Mouse (Mus musculus) embryonic fibroblast, embryonic 13.5 days (primary cell): ENCODE results near the gene Gm26602. TPM values are rescaled to one million over a fixed set of nuclear protein-coding genes. Genes with fewer than 3 reads are reported as not detected.
A peak's percentile ranks its signal among the peaks of the same experiment; 100 is the strongest.

ENCODE experiments used
- H3K27ac ChIP-seq: 2 replicates; pipeline ENCODE4 v1.5.1; 2012; ENCODE audit warnings: low read length, control low read depth, inconsistent platforms; ENCODE audit not compliant: insufficient read depth
- H3K4me1 ChIP-seq: 2 replicates; pipeline ENCODE4 v1.6.1; 2011; ENCODE audit warnings: low read length; ENCODE audit not compliant: control insufficient read depth, insufficient read depth
- H3K4me3 ChIP-seq: 2 replicates; pipeline ENCODE4 v1.5.1; 2011; ENCODE audit warnings: mild to moderate bottlenecking, control low read depth, low read length; ENCODE audit not compliant: insufficient read depth
- CTCF ChIP-seq: IDR thresholded peaks from 2 replicates; pipeline ENCODE4 v1.5.1; 2011; ENCODE audit warnings: mild to moderate bottlenecking, control low read depth, low read length, moderate library complexity, borderline replicate concordance; ENCODE audit not compliant: insufficient read depth
- POLR2A ChIP-seq: IDR thresholded peaks from 2 replicates; pipeline ENCODE4 v1.6.1; 2011; ENCODE audit warnings: low read depth, mild to moderate bottlenecking, control low read depth, low read length, moderate library complexity
- polyA plus RNA-seq: library from polyadenylated mRNA; stranded (reverse); fragments of >200 nt; gene quantifications from 2 replicates; pipeline ENCODE4 v1.2.4, GENCODE M21; 2011; ENCODE audit warnings: low read depth; ENCODE audit not compliant: missing spikeins, insufficient read length

Gm26602 gene
- polyA plus RNA-seq, 1 experiment = not detected

- Histone ChIP-seq H3K4me3 (no peak overlapping the region), H3K27ac (no peak overlapping the region), H3K4me1 (peaks cover 8% of the 10 kb centered on the region; the same call in 1 of the 2 replicates)
- TF ChIP-seq POLR2A (no peak), CTCF (no peak)
Measured at GRCm38 (mm10) chr10:79940749-79941148, 30.1 kb downstream of the Gm26602 start.

GRCm38 (mm10) chr10:79942988-79943387, 32.3 kb downstream of the Gm26602 start:
- Histone ChIP-seq H3K4me3 (no peak overlapping the region), H3K4me1 (peaks cover 5% of the 10 kb centered on the region; the same call in 1 of the 2 replicates), H3K27ac (no peak overlapping the region)
- no peak for TF ChIP-seq CTCF
- no peak for TF ChIP-seq POLR2A

- no peak for TF ChIP-seq POLR2A
- TF ChIP-seq CTCF = no peak
- Histone ChIP-seq H3K4me1 (peaks cover 5% of the 10 kb centered on the region; the same call in 1 of the 2 replicates), H3K27ac (no peak overlapping the region), H3K4me3 (no peak overlapping the region)
Measured at GRCm38 (mm10) chr10:79943471-79943901, 32.8 kb downstream of the Gm26602 start.

- no peak overlapping the region for H3K4me3 ChIP-seq
- no peak overlapping the region for H3K27ac ChIP-seq
- peaks cover 5% of the 10 kb centered on the region; the same call in 1 of the 2 replicates for H3K4me1 ChIP-seq
Measured at GRCm38 (mm10) chr10:79945507-79946234, 35.0 kb downstream of the Gm26602 start.

GRCm38 (mm10) chr10:79946752-79947322, 36.2 kb downstream of the Gm26602 start:
- no peak overlapping the region for H3K4me3 ChIP-seq
- no peak for TF ChIP-seq CTCF
- no peak for TF ChIP-seq POLR2A
- peaks cover 5% of the 10 kb centered on the region; the same call in 1 of the 2 replicates for H3K4me1 ChIP-seq
- H3K27ac ChIP-seq = no peak overlapping the region

More at GRCm38 (mm10) chr10:79945507-79946234, 35.0 kb downstream of the Gm26602 start:
- TF ChIP-seq CTCF (no peak), POLR2A (no peak)

GRCm38 (mm10) chr10:79947502-79947901, 36.8 kb downstream of the Gm26602 start:
- TF ChIP-seq CTCF (no peak), POLR2A (no peak)
- Histone ChIP-seq H3K4me1 (peaks cover 5% of the 10 kb centered on the region; the same call in 1 of the 2 replicates), H3K4me3 (no peak overlapping the region), H3K27ac (no peak overlapping the region)

GRCm38 (mm10) chr10:79949873-79950272, 39.2 kb downstream of the Gm26602 start:
- no peak overlapping the region for H3K4me3 ChIP-seq
- no peaks in the 10 kb centered on the region; the same call in 1 of the 2 replicates for H3K4me1 ChIP-seq
- TF ChIP-seq POLR2A (no peak), CTCF (no peak)
- H3K27ac ChIP-seq = no peak overlapping the region

GRCm38 (mm10) chr10:79950661-79951060, 40.0 kb downstream of the Gm26602 start:
- no peak overlapping the region for H3K4me3 ChIP-seq

GRCm38 (mm10) chr10:79953946-79954345, 43.3 kb downstream of the Gm26602 start:
- peak; percentile 51; the same call in 1 of the 2 replicates for TF ChIP-seq CTCF
- TF ChIP-seq POLR2A = no peak
- Histone ChIP-seq H3K27ac (no peak overlapping the region), H3K4me1 (no peaks in the 10 kb centered on the region), H3K4me3 (no peak overlapping the region)

More at GRCm38 (mm10) chr10:79950661-79951060, 40.0 kb downstream of the Gm26602 start:
- TF ChIP-seq POLR2A (no peak), CTCF (no peak)
- H3K4me1 ChIP-seq = no peaks in the 10 kb centered on the region; the same call in 1 of the 2 replicates
- no peak overlapping the region for H3K27ac ChIP-seq

GRCm38 (mm10) chr10:79955691-79956090, 45.0 kb downstream of the Gm26602 start:
- Histone ChIP-seq H3K27ac (no peak overlapping the region), H3K4me1 (no peaks in the 10 kb centered on the region), H3K4me3 (no peak overlapping the region)
- no peak for TF ChIP-seq POLR2A
- no peak for TF ChIP-seq CTCF
